ENCODE assay signal across 17 mouse cellular contexts in the genomic region with DNA sequence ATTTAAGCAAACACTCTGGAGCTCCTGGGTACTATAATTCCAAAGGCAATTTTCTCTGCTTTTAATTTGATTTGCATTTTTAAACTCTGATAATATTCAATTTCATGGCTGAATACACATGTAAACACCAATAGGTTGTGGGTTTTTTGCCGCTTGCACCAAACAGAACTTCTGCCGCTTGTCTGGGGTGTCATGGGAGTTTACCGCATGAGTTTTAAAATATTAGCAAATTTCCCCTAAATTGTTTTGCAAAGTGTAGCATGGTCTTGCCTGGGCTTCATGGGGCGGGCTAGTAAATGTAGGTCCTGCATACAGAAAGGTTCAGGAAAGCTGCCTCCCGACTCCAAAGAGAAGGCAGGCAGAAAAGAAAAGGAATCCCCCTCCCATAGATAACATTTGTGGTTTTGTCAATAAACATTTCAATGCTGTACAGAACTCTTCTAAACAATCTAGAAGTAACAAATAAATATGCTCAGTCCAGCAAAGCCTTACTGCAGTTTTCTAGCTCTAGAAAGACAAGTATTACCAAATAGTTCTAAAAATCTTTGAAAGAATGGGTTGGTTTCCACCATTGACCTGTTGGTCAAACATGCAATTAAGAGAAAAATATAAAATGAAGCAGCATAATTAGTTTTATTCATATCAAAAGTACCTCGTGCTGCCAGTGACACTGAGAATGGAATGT. TPM values are rescaled to one million over a fixed set of nuclear protein-coding genes. Genes with fewer than 3 reads are reported as not detected.
A peak's percentile ranks its signal among the peaks of the same experiment; 100 is the strongest.
DNase-seq lines count a peak whose midpoint lies in the region; ATAC-seq and TF ChIP-seq lines count a peak whose summit lies in the region.
"Had no signal": no experiment of that assay in that cellular context is flagged by ENCODE, and none has a peak within 500 bp of the region (broad histone marks: within the 10 kb centered on the region; RNA-seq: fewer than 3 reads in every experiment).

No protein-coding gene starts in this region.

- no peak overlapping the region for H3K4me3 ChIP-seq in intestine, embryonic 16.5 days (ENCODE audit: low read length)
- H3K4me3 ChIP-seq in intestine, embryonic 15.5 days (replicated peaks), result no peak overlapping the region
- H3K4me3 ChIP-seq in midbrain, embryonic 11.5 days (ENCODE audit: low read depth, low read length), result no peak overlapping the region
- H3K4me3 ChIP-seq in midbrain, postnatal 0 days (ENCODE audit: low read depth, low read length), result no peak overlapping the region
- no peak overlapping the region for H3K4me3 ChIP-seq in embryonic facial prominence, embryonic 11.5 days (ENCODE audit: low read depth, low read length)
- H3K4me3 ChIP-seq in liver, embryonic 15.5 days (replicated peaks), result no peak overlapping the region
- H3K4me3 ChIP-seq: erythroblast, embryonic 14.5 days; limb, embryonic 13.5 days had no signal

- H3K27me3 ChIP-seq in intestine, embryonic 16.5 days (replicated peaks; ENCODE audit: control insufficient read depth, insufficient read depth, low read length), result peaks cover 53% of the 10 kb centered on the region
- H3K27me3 ChIP-seq in intestine, embryonic 15.5 days (replicated peaks), result peaks cover 58% of the 10 kb centered on the region
- H3K27me3 ChIP-seq in midbrain, embryonic 11.5 days (ENCODE audit: control insufficient read depth, insufficient read depth, low read length), result peaks cover 91% of the 10 kb centered on the region
- H3K27me3 ChIP-seq in midbrain, postnatal 0 days (ENCODE audit: insufficient read depth, low read length), result peaks cover 87% of the 10 kb centered on the region
- H3K27me3 ChIP-seq in embryonic facial prominence, embryonic 11.5 days (ENCODE audit: control insufficient read depth, insufficient read depth, low read length), result peaks cover 72% of the 10 kb centered on the region
- peaks cover 72% of the 10 kb centered on the region for H3K27me3 ChIP-seq in liver, embryonic 15.5 days

- no peak for ATAC-seq in intestine, embryonic 16.5 days
- no peak for ATAC-seq in intestine, embryonic 15.5 days
- ATAC-seq in midbrain, embryonic 11.5 days (ENCODE audit: low FRiP score), result no peak
- no peak for ATAC-seq in midbrain, postnatal 0 days (ENCODE audit: low FRiP score)
- ATAC-seq in embryonic facial prominence, embryonic 11.5 days (replicated peaks; ENCODE audit: insufficient number of reproducible peaks, low FRiP score, low TSS enrichment, low read depth), result no peak
- no peak for ATAC-seq in liver, embryonic 15.5 days (ENCODE audit: insufficient read depth)
- ATAC-seq: hindbrain, postnatal 0 days had no signal

- H3K4me2 ChIP-seq in intestine, embryonic 16.5 days (ENCODE audit: low read depth, low read length), result peak overlapping the region; percentile 12; the same call in 1 of the 2 replicates
- no peak overlapping the region for H3K4me2 ChIP-seq in intestine, embryonic 15.5 days (replicated peaks)
- H3K4me2 ChIP-seq in midbrain, embryonic 11.5 days, result peak overlapping the region; percentile 21; the same call in 1 of the 2 replicates
- H3K4me2 ChIP-seq in midbrain, postnatal 0 days (ENCODE audit: low read depth, low read length, poor library complexity, severe bottlenecking), result no peak overlapping the region
- H3K4me2 ChIP-seq in embryonic facial prominence, embryonic 11.5 days (ENCODE audit: low read depth, low read length), result no peak overlapping the region
- H3K4me2 ChIP-seq in liver, embryonic 15.5 days, result peak overlapping the region; percentile 35; the same call in 1 of the 2 replicates
- H3K4me2 ChIP-seq: limb, embryonic 13.5 days had no signal

- no peaks in the 10 kb centered on the region for H3K4me1 ChIP-seq in intestine, embryonic 16.5 days (ENCODE audit: control insufficient read depth, insufficient read depth, low read length)
- no peaks in the 10 kb centered on the region for H3K4me1 ChIP-seq in intestine, embryonic 15.5 days (replicated peaks)
- no peaks in the 10 kb centered on the region for H3K4me1 ChIP-seq in midbrain, embryonic 11.5 days (ENCODE audit: control insufficient read depth, insufficient read depth, low read length)
- H3K4me1 ChIP-seq in midbrain, postnatal 0 days (ENCODE audit: insufficient read depth, low read length), result no peaks in the 10 kb centered on the region
- no peaks in the 10 kb centered on the region for H3K4me1 ChIP-seq in embryonic facial prominence, embryonic 11.5 days (ENCODE audit: control insufficient read depth, insufficient read depth, low read length)
- no peaks in the 10 kb centered on the region; the same call in 1 of the 2 replicates for H3K4me1 ChIP-seq in liver, embryonic 15.5 days (replicated peaks)
- H3K4me1 ChIP-seq: limb, embryonic 13.5 days had no signal

- no peak overlapping the region for H3K27ac ChIP-seq in intestine, embryonic 16.5 days (ENCODE audit: low read length)
- H3K27ac ChIP-seq in intestine, embryonic 15.5 days, result no peak overlapping the region
- peak overlapping the region; percentile 37; the same call in 1 of the 2 replicates for H3K27ac ChIP-seq in midbrain, embryonic 11.5 days (ENCODE audit: low read depth, low read length)
- H3K27ac ChIP-seq in midbrain, postnatal 0 days (ENCODE audit: low read depth, low read length), result no peak overlapping the region
- H3K27ac ChIP-seq in embryonic facial prominence, embryonic 11.5 days (replicated peaks; ENCODE audit: low read depth, low read length), result no peak overlapping the region
- no peak overlapping the region for H3K27ac ChIP-seq in liver, embryonic 15.5 days (replicated peaks)
- H3K27ac ChIP-seq: hindbrain, postnatal 0 days; limb, embryonic 13.5 days had no signal

- H3K9me3 ChIP-seq in intestine, embryonic 16.5 days (ENCODE audit: control insufficient read depth, low read length), result no peaks in the 10 kb centered on the region
- no peaks in the 10 kb centered on the region for H3K9me3 ChIP-seq in intestine, embryonic 15.5 days
- no peaks in the 10 kb centered on the region for H3K9me3 ChIP-seq in midbrain, embryonic 11.5 days (ENCODE audit: control insufficient read depth, low read length)
- no peaks in the 10 kb centered on the region for H3K9me3 ChIP-seq in midbrain, postnatal 0 days (ENCODE audit: low read length)
- no peaks in the 10 kb centered on the region for H3K9me3 ChIP-seq in embryonic facial prominence, embryonic 11.5 days (replicated peaks; ENCODE audit: control insufficient read depth, low read length)
- no peaks in the 10 kb centered on the region for H3K9me3 ChIP-seq in liver, embryonic 15.5 days (replicated peaks)
- H3K9me3 ChIP-seq: limb, embryonic 13.5 days had no signal

- no peak overlapping the region for H3K9ac ChIP-seq in intestine, embryonic 16.5 days (ENCODE audit: low read depth, low read length)
- H3K9ac ChIP-seq in intestine, embryonic 15.5 days, result no peak overlapping the region
- peak overlapping the region; percentile 32; the same call in 1 of the 2 replicates for H3K9ac ChIP-seq in midbrain, embryonic 11.5 days (ENCODE audit: low read length)
- H3K9ac ChIP-seq in midbrain, postnatal 0 days (replicated peaks; ENCODE audit: low read length, poor library complexity, severe bottlenecking), result no peak overlapping the region
- H3K9ac ChIP-seq in embryonic facial prominence, embryonic 11.5 days (replicated peaks; ENCODE audit: low read length), result no peak overlapping the region
- H3K9ac ChIP-seq in liver, embryonic 15.5 days, result no peak overlapping the region
- H3K9ac ChIP-seq: limb, embryonic 13.5 days had no signal

- H3K36me3 ChIP-seq in intestine, embryonic 16.5 days (ENCODE audit: control insufficient read depth, insufficient read depth, low read length), result no peaks in the 10 kb centered on the region
- no peaks in the 10 kb centered on the region for H3K36me3 ChIP-seq in intestine, embryonic 15.5 days
- no peaks in the 10 kb centered on the region for H3K36me3 ChIP-seq in midbrain, embryonic 11.5 days (ENCODE audit: control insufficient read depth, insufficient read depth, low read length)
- no peaks in the 10 kb centered on the region for H3K36me3 ChIP-seq in midbrain, postnatal 0 days (ENCODE audit: insufficient read depth, low read length)
- H3K36me3 ChIP-seq in embryonic facial prominence, embryonic 11.5 days (replicated peaks; ENCODE audit: control insufficient read depth, insufficient read depth, low read depth, low read length), result no peaks in the 10 kb centered on the region
- no peaks in the 10 kb centered on the region for H3K36me3 ChIP-seq in liver, embryonic 15.5 days (replicated peaks)
- H3K36me3 ChIP-seq: limb, embryonic 13.5 days had no signal

- 30% methylated on average over 6 of the region's 6 CpGs for WGBS in intestine, embryonic 16.5 days
- WGBS in intestine, embryonic 15.5 days, result 28% methylated on average over 6 of the region's 6 CpGs
- WGBS in midbrain, embryonic 11.5 days, result 5% methylated on average over 6 of the region's 6 CpGs
- 3% methylated on average over 6 of the region's 6 CpGs for WGBS in midbrain, postnatal 0 days
- 2% methylated on average over 6 of the region's 6 CpGs for WGBS in embryonic facial prominence, embryonic 11.5 days
- 8% methylated on average over 6 of the region's 6 CpGs for WGBS in liver, embryonic 15.5 days (ENCODE audit: insufficient replicate concordance)

- peak; percentile 93 for DNase-seq in midbrain, embryonic 11.5 days (ENCODE audit: low spot score, missing footprints)
- no peak for DNase-seq in midbrain, postnatal 0 days (ENCODE audit: low spot score)
- DNase-seq in embryonic facial prominence, embryonic 11.5 days (ENCODE audit: low spot score), result peak; percentile 14
- DNase-seq in kidney, adult 18-20 months, result no peak
- DNase-seq: cerebellum, adult 9-11 months; gastrocnemius, postnatal 36 days; heart, postnatal 14 days had no signal

- TF ChIP-seq CTCF in midbrain, postnatal 0 days (IDR thresholded peaks at IDR 0.05), result no peak

RNA-seq across cellular contexts. Expression of gene Foxa2, which starts 15.6 kb away (rescaled TPM):
- polyA plus RNA-seq in intestine, embryonic 16.5 days (2015; fragmentation: Nextera tagmentation; extraction: Ambion mirVana), result 3.4 and 4.1 TPM in 2 replicates
- polyA plus RNA-seq in intestine, embryonic 15.5 days (2015; fragmentation: Nextera tagmentation; extraction: Ambion mirVana), result 5.4 and 5.8 TPM in 2 replicates
- 15.1 and 17.9 TPM in 2 replicates for polyA plus RNA-seq in midbrain, embryonic 11.5 days (2014; fragmentation: Nextera tagmentation; extraction: Ambion mirVana)
- total RNA-seq in midbrain, postnatal 0 days (2014; rRNA removed), result 7.0 and 11.1 TPM in 2 replicates
- 2.7 and 3.3 TPM in 2 replicates for polyA plus RNA-seq in midbrain, postnatal 0 days (2015; fragmentation: Nextera tagmentation; extraction: Ambion mirVana)
- 1.6 and 1.9 TPM in 2 replicates for polyA plus RNA-seq in embryonic facial prominence, embryonic 11.5 days (2014; fragmentation: Nextera tagmentation; extraction: Ambion mirVana)
- 3.9 and 4.3 TPM in 2 replicates for polyA plus RNA-seq in liver, embryonic 15.5 days (2015; fragmentation: Nextera tagmentation; extraction: Ambion mirVana)
- total RNA-seq: gastrocnemius, postnatal 36 days; heart, postnatal 14 days; layer of hippocampus, postnatal 14 days; left cerebral cortex, postnatal 10 days; megakaryocyte progenitor cell, adult 5-6 weeks; neutrophil, adult 5-6 weeks had no signal
- polyA plus RNA-seq: erythroblast, embryonic 14.5 days had no signal

Comparison
In these comparisons a context has a peak if more than half of its experiments do, and no peak if none do; other contexts are left out.
1. H3K4me2 ChIP-seq: peak in intestine, embryonic 16.5 days (single experiment), midbrain, embryonic 11.5 days (single experiment) and liver, embryonic 15.5 days (single experiment); none in intestine, embryonic 15.5 days (single experiment), midbrain, postnatal 0 days (single experiment) and embryonic facial prominence, embryonic 11.5 days (single experiment).
2. DNase-seq: peak in midbrain, embryonic 11.5 days (single experiment) and embryonic facial prominence, embryonic 11.5 days (single experiment); none in midbrain, postnatal 0 days (single experiment) and kidney, adult 18-20 months (single experiment).